20 mouse cellular contexts compared by ENCODE assay signal in the genomic region with DNA sequence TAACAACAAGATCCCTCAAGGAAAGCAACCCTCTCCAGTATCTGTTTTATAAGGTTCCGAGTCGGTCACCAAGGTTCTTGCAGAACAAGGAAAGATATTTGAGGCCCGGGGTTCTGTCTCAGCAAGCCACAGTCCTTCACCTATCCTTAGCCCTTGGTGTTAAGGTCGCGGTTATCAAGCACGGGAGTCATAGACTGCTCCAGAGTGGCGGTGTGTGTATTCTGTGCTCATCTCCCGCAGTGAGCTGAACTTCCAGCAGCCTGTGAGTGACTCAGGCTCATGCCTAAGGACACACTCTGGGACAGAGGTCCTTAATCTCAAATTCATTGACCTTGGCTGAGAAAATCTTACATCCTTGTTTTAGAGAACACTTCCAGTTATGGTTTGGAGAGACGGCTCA. TPM values are rescaled to one million over a fixed set of nuclear protein-coding genes. Genes with fewer than 3 reads are reported as not detected.
A peak's percentile ranks its signal among the peaks of the same experiment; 100 is the strongest.
DNase-seq lines count a peak whose midpoint lies in the region; TF ChIP-seq lines count a peak whose summit lies in the region.
"Had no signal": no experiment of that assay in that cellular context is flagged by ENCODE, and none has a peak within 500 bp of the region (broad histone marks: within the 10 kb centered on the region; RNA-seq: fewer than 3 reads in every experiment).

No protein-coding gene starts in this region.

- peak; percentile 98 for TF ChIP-seq EP300 in ES-Bruce4 (IDR thresholded peaks at IDR 0.05; ENCODE audit: insufficient read depth, low read depth, low read length)

- no peak for TF ChIP-seq CTCF in ES-Bruce4 (IDR thresholded peaks at IDR 0.05; ENCODE audit: low read depth, low read length)

- peak; percentile 59 to 86 for DNase-seq in adrenal gland, adult (ENCODE audit: inconsistent age in 2 of 2, low spot score in 1 of 2)
- DNase-seq in adrenal gland, adult 18-20 months (ENCODE audit: low spot score in 2 of 2): no peak
- DNase-seq in WW6 (ENCODE audit: low read depth, low spot score): peak; percentile 69
- DNase-seq in adrenal gland, postnatal 14 days: peak; percentile 59
- DNase-seq in left cerebral cortex, adult 9 months (ENCODE audit: low spot score in 2 of 2): no peak
- no peak for DNase-seq in urinary bladder, postnatal 14 days (ENCODE audit: low spot score)
- DNase-seq in frontal cortex, postnatal 36 days (ENCODE audit: low spot score in 2 of 2): no peak
- DNase-seq: B cell, adult 2 months; cerebellum, adult 18-20 months; cerebellum, adult 9-11 months; gastrocnemius, postnatal 36 days; heart, adult 18-20 months; heart, postnatal 10 days; kidney, adult 18-20 months had no signal

- no peaks in the 10 kb centered on the region for H3K9me3 ChIP-seq in ES-Bruce4 (replicated peaks; ENCODE audit: control insufficient read depth, insufficient read depth, low read length, poor library complexity, severe bottlenecking)
- H3K9me3 ChIP-seq: embryonic facial prominence, embryonic 10.5 days; forebrain, embryonic 10.5 days; heart, embryonic 10.5 days; hindbrain, embryonic 13.5 days; intestine, embryonic 15.5 days had no signal

- H3K27ac ChIP-seq in ES-Bruce4 (ENCODE audit: insufficient read depth, low read length): peak overlapping the region; percentile 98
- H3K27ac ChIP-seq: embryonic facial prominence, embryonic 10.5 days; forebrain, embryonic 10.5 days; heart, embryonic 10.5 days; hindbrain, embryonic 13.5 days; intestine, embryonic 15.5 days had no signal

- no peak for TF ChIP-seq POLR2A in ES-Bruce4 (IDR thresholded peaks at IDR 0.05; ENCODE audit: insufficient read depth, low read length)

- H3K4me1 ChIP-seq in ES-Bruce4 (ENCODE audit: control insufficient read depth, insufficient read depth, low read length): peaks cover 4% of the 10 kb centered on the region

- H3K27me3 ChIP-seq in ES-Bruce4 (ENCODE audit: control insufficient read depth, insufficient read depth, low read length, poor library complexity, severe bottlenecking): no peaks in the 10 kb centered on the region
- H3K27me3 ChIP-seq: hindbrain, embryonic 13.5 days; intestine, embryonic 15.5 days had no signal

- H3K36me3 ChIP-seq in ES-Bruce4 (ENCODE audit: control insufficient read depth, insufficient read depth, low read length, poor library complexity, severe bottlenecking): no peaks in the 10 kb centered on the region
- H3K36me3 ChIP-seq: embryonic facial prominence, embryonic 10.5 days; forebrain, embryonic 10.5 days; heart, embryonic 10.5 days; hindbrain, embryonic 13.5 days; intestine, embryonic 15.5 days had no signal

- H3K9ac ChIP-seq in ES-Bruce4 (ENCODE audit: low read depth, poor library complexity, severe bottlenecking): peak overlapping the region; percentile 40
- H3K9ac ChIP-seq: hindbrain, embryonic 13.5 days; intestine, embryonic 15.5 days had no signal

- H3K4me3 ChIP-seq in ES-Bruce4 (ENCODE audit: low read depth, low read length): no peak overlapping the region
- H3K4me3 ChIP-seq: embryonic facial prominence, embryonic 10.5 days; forebrain, embryonic 10.5 days; heart, embryonic 10.5 days; hindbrain, embryonic 13.5 days; intestine, embryonic 15.5 days had no signal

RNA-seq across cellular contexts. Expression of a gene that starts 26.1 kb away (rescaled TPM):
- total RNA-seq in adrenal gland, adult 18-20 months (2021): 100 to 1,000 TPM in 1 of 2 experiments, 10 to 100 TPM in 1; 94.7 to 137 TPM
- polyA plus RNA-seq in ES-Bruce4 (2011; ENCODE audit: insufficient read depth, insufficient read length, low read depth, missing spikeins): 140 and 149 TPM in 2 replicates
- 93.9 and 105 TPM in 2 replicates for total RNA-seq in adrenal gland, postnatal 14 days (2021)

RNA-seq across cellular contexts. Expression of a gene that starts 40.9 kb away (rescaled TPM):
- 10 to 100 TPM; 14.7 to 16.2 TPM for total RNA-seq in adrenal gland, adult 18-20 months (2021)
- polyA plus RNA-seq in ES-Bruce4 (2011; ENCODE audit: insufficient read depth, insufficient read length, low read depth, missing spikeins): 49.6 and 57.2 TPM in 2 replicates
- 18.5 and 23.5 TPM in 2 replicates for total RNA-seq in adrenal gland, postnatal 14 days (2021)

Comparison
In these comparisons a context has a peak if more than half of its experiments do, and no peak if none do; other contexts are left out.
1. DNase-seq: peak in adrenal gland, adult (2 of 2), WW6 (single experiment) and adrenal gland, postnatal 14 days (single experiment); none in adrenal gland, adult 18-20 months (0 of 2), left cerebral cortex, adult 9 months (0 of 2), urinary bladder, postnatal 14 days (single experiment) and frontal cortex, postnatal 36 days (0 of 2).